Mouse (Mus musculus): ENCODE measurements at regions not wholly inside any gene's neighbourhood (a gene's known extent, or its start where the extent isn't known, plus 50 kb on each side); places are given as distances from the start of the nearest gene placed in this dataset.

DNA sequence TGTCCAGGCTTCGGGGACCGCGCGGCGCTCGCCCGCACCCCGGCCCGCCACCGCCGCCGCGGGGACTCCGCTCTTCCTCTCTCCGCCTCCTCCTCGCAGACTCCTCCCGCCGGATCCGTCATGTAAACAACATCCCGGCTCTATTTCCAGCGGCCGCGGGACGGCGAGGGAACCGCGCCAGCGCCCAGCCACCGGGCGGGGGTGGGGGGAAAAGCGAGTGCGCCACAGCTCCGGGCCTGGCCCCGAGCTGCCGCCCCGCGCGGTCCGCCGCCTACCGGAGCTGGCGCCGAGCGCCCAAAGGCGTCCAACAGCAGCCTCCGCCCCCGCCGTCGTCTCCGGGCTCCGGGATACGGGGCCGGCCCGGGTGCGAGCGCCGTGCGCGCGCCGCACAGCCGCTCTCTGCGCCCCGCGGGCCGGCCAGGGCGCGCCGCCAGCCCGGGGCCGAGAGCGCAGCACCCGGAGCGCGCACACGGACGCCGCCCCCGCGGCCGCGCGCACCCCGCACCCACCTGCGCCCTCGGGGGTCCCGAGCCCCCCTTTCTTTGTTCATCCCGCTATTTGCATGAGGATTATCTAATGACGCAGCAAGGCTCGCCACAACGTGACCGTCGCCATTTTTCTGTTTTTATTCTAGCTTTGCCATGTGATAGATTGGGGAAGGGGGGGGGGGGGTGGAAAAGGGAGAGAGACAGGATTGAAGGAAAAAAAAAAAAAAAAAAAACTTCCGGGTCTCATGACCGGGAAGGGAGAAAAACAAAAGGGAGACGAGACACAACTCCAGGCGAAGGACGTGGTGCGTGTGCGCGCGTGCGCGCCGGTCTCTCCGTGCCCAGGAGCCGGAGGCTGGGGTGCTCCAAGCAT lies 62.8 kb upstream of the Ak4 start:
- peak; percentile 47 for TF ChIP-seq POLR2A (IDR thresholded peaks at IDR 0.05; ENCODE audit: low read depth, low read length)
- TF ChIP-seq CTCF (conservative IDR thresholded peaks at IDR 0.05; ENCODE audit: insufficient read depth, insufficient read length, low read depth, low read length), result no peak
